Comparison of ENCODE assay signal across 10 mouse cellular contexts in genomic region chr6:39474424-39474823, GRCm38 (mm10). TPM values are rescaled to one million over a fixed set of nuclear protein-coding genes. Genes with fewer than 3 reads are reported as not detected.
A peak's percentile ranks its signal among the peaks of the same experiment; 100 is the strongest.
DNase-seq lines count a peak whose midpoint lies in the region; ATAC-seq and TF ChIP-seq lines count a peak whose summit lies in the region.
"Had no signal": no experiment of that assay in that cellular context is flagged by ENCODE, and none has a peak within 500 bp of the region (broad histone marks: within the 10 kb centered on the region; RNA-seq: fewer than 3 reads in every experiment).

No protein-coding gene starts in this region.

- no peaks in the 10 kb centered on the region for H3K27me3 ChIP-seq in heart, adult 2 months (ENCODE audit: control insufficient read depth, insufficient read depth, low read length)
- H3K27me3 ChIP-seq in heart, embryonic 11.5 days (ENCODE audit: control insufficient read depth, insufficient read depth, low read length), result no peaks in the 10 kb centered on the region
- no peaks in the 10 kb centered on the region for H3K27me3 ChIP-seq in lung, embryonic 16.5 days (ENCODE audit: control insufficient read depth, insufficient read depth, low read depth, low read length)

- 66% methylated on average over 6 of the region's 6 CpGs for WGBS in heart, adult 2 months
- WGBS in heart, embryonic 11.5 days (ENCODE audit: insufficient replicate concordance), result 60% methylated on average over 6 of the region's 6 CpGs
- 38% methylated on average over 6 of the region's 6 CpGs for WGBS in lung, embryonic 16.5 days

- no peak overlapping the region for H3K9ac ChIP-seq in heart, adult 2 months (ENCODE audit: low read depth, low read length)
- no peak overlapping the region for H3K9ac ChIP-seq in heart, embryonic 11.5 days (ENCODE audit: low read depth, low read length)
- no peak overlapping the region for H3K9ac ChIP-seq in lung, embryonic 16.5 days (ENCODE audit: low read length)

- TF ChIP-seq POLR2A in heart, adult 2 months (IDR thresholded peaks at IDR 0.05; ENCODE audit: insufficient read depth, low read depth, low read length), result no peak

- H3K4me2 ChIP-seq in heart, embryonic 11.5 days, result no peak overlapping the region
- no peak overlapping the region for H3K4me2 ChIP-seq in lung, embryonic 16.5 days (ENCODE audit: low read depth, low read length)

- no peaks in the 10 kb centered on the region for H3K36me3 ChIP-seq in heart, adult 2 months (ENCODE audit: control insufficient read depth, insufficient read depth, low read length)
- peaks cover 3% of the 10 kb centered on the region for H3K36me3 ChIP-seq in heart, embryonic 11.5 days (ENCODE audit: control insufficient read depth, insufficient read depth, low read length)
- H3K36me3 ChIP-seq in lung, embryonic 16.5 days (ENCODE audit: control insufficient read depth, insufficient read depth, low read length), result peaks cover 7% of the 10 kb centered on the region; the same call in 1 of the 2 replicates

- H3K4me1 ChIP-seq in heart, adult 2 months (ENCODE audit: control insufficient read depth, insufficient read depth, low read length), result no peaks in the 10 kb centered on the region; the same call in 1 of the 2 replicates
- H3K4me1 ChIP-seq in heart, embryonic 11.5 days (ENCODE audit: control insufficient read depth, insufficient read depth, low read length), result peaks cover 6% of the 10 kb centered on the region; the same call in 1 of the 2 replicates
- peaks cover 23% of the 10 kb centered on the region for H3K4me1 ChIP-seq in lung, embryonic 16.5 days (replicated peaks; ENCODE audit: control insufficient read depth, insufficient read depth, low read length)

- H3K79me2 ChIP-seq in heart, adult 2 months (replicated peaks; ENCODE audit: control insufficient read depth, insufficient read depth, low read length), result no peaks in the 10 kb centered on the region

- ATAC-seq in heart, embryonic 11.5 days (replicated peaks; ENCODE audit: insufficient number of reproducible peaks, low FRiP score, low TSS enrichment), result no peak
- ATAC-seq in lung, embryonic 16.5 days (ENCODE audit: low read depth), result peak; percentile 73
- no peak for ATAC-seq in activated CD4-positive, CD25-positive, alpha-beta regulatory T cell, adult 4 months

- TF ChIP-seq CTCF in heart, adult 2 months (IDR thresholded peaks at IDR 0.05), result no peak

- H3K9me3 ChIP-seq in heart, embryonic 11.5 days (replicated peaks; ENCODE audit: control insufficient read depth, low read length), result no peaks in the 10 kb centered on the region
- H3K9me3 ChIP-seq in lung, embryonic 16.5 days (ENCODE audit: control insufficient read depth, low read length), result no peaks in the 10 kb centered on the region

- intact Hi-C loops in heart, adult 2 months (cut with DNase I), result no loop called here

- DNase-seq in heart, adult 2 months, result peak; percentile 60 to 63
- DNase-seq in adipocyte (ENCODE audit: low spot score) (peak; percentile 39), liver (no peak)
- peak; percentile 49 for DNase-seq in heart, adult 8-10 months (ENCODE audit: low spot score)
- DNase-seq in adrenal gland, adult 2 months, result no peak
- DNase-seq: thymus, postnatal 4 days had no signal

- no peak overlapping the region for H3K4me3 ChIP-seq in heart, adult 2 months
- no peak overlapping the region for H3K4me3 ChIP-seq in heart, embryonic 11.5 days (ENCODE audit: low read depth, low read length)
- H3K4me3 ChIP-seq in lung, embryonic 16.5 days (ENCODE audit: low read length), result no peak overlapping the region

- TF ChIP-seq EP300 in heart, adult 2 months (IDR thresholded peaks at IDR 0.05; ENCODE audit: insufficient read depth, low read depth, low read length), result 0 out of 2 replicates have a peak, but pooled peaks have one; percentile 19

- no peak overlapping the region for H3K27ac ChIP-seq in heart, adult 2 months
- H3K27ac ChIP-seq in heart, embryonic 11.5 days (ENCODE audit: low read depth, low read length), result no peak overlapping the region
- no peak overlapping the region for H3K27ac ChIP-seq in lung, embryonic 16.5 days (ENCODE audit: low read length)
- H3K27ac ChIP-seq: macrophage had no signal

RNA-seq across cellular contexts. Expression of gene Mkrn1, which starts 54.2 kb away (rescaled TPM):
- total RNA-seq in heart, adult 2 months (2021), result 100 to 1,000 TPM in 1 of 2 experiments, 10 to 100 TPM in 1; 49.3 to 156 TPM
- 28.9 and 48.8 TPM in 2 replicates for polyA plus RNA-seq in heart, adult 2 months (2012; rRNA removed)
- polyA plus RNA-seq in heart, embryonic 11.5 days (2014; fragmentation: Nextera tagmentation; extraction: Ambion mirVana), result 33.2 and 34.5 TPM in 2 replicates
- 10 to 100 TPM; 32.5 to 68.0 (median 39.8) TPM for total RNA-seq in heart, adult 8-10 months (2022)
- polyA plus RNA-seq in lung, embryonic 16.5 days (2015; fragmentation: Nextera tagmentation; extraction: Ambion mirVana), result 60.4 and 68.9 TPM in 2 replicates
- polyA plus RNA-seq in activated CD4-positive, CD25-positive, alpha-beta regulatory T cell, adult 4 months (2017; shearing (Covaris generic)), result 10 to 100 TPM; 58.4 to 63.4 TPM
- total RNA-seq in adrenal gland, adult 2 months (2021), result 10 to 100 TPM; 67.9 to 69.7 TPM
- polyA plus RNA-seq in adrenal gland, adult 2 months (2012; rRNA removed), result 24.1 and 30.1 TPM in 2 replicates

Comparison
In these comparisons a context has a peak if more than half of its experiments do, and no peak if none do; other contexts are left out.
1. DNase-seq: peak in heart, adult 2 months (2 of 2), adipocyte (single experiment) and heart, adult 8-10 months (single experiment); none in liver (single experiment) and adrenal gland, adult 2 months (single experiment).